Mouse (Mus musculus): ENCODE data around the gene Brd3.

The Brd3 gene

DNA sequence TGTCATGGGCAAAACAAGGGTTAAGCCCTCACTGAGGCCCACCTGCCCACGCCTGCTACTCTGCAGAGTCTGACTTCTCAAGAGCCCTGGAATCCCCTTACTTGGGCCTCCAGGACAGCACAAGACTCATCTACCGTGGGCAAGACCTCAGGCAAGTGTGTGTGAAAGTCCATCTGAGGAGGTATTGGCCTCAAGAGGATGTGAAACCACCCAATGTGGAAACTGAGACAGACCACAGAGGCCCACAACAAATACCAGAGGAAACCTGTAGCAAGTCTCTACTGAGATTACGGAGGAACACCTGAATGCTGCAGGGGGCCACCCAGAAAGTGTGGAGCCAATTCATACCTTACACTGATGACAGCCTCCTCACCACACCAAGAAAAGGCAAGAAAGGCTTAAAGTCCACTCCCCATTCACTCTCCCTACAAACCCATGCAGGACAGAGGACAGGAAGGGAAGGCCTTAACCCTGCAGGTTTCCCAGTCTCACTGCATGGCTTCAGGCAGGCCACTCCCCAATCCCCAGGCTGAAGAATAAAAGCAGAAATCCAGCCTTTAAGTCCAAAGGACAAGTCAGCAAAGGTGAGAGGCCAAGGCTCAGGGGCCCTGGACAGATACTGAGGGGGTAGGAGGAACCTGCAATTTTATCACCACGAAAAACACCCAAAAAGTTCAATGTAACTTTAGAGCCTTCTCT lies 38.0 kb downstream of the Brd3 start:
- no peak for DNase-seq

GRCm38 (mm10) chr2:27462901-27463300 lies 44.6 kb downstream of the Brd3 start:
- no peak for DNase-seq

DNA sequence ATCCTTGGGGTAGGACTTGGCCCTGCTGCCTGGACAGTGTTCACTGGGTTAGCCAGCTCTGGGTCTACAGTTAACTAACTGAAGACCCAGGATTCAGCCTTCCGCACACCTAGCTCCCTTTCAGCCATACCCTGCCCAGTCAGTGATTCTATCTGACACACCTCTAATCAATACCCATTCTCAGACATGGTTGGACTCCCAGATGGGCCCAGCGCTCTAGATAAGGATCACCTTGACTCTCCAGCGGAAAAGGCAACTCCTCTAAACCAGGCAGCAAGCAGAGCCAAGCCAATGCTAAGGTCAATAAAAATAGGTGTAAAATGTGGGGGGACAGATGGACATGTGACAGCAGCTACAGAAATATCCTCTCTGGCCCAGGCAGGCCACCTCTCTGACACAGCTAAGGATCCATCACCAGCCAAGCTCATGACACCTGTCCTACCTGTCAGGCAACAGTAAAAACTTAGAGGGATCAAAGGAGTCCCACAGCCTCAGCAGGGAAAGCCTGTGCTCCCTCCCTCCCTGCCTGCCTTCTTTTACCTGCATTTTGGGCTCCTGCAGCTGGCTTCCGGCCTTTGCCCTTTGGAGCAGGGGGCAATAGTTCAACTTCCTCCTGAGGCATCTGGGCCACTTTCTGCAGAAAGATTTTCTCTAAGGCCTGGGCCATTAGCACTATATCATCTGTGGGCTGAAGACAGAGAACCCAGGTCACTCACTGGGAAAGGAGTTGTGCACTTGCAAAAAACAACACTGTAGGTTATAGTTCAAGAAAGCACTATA lies 45.4 kb downstream of the Brd3 start:
- no peak for DNase-seq

DNA sequence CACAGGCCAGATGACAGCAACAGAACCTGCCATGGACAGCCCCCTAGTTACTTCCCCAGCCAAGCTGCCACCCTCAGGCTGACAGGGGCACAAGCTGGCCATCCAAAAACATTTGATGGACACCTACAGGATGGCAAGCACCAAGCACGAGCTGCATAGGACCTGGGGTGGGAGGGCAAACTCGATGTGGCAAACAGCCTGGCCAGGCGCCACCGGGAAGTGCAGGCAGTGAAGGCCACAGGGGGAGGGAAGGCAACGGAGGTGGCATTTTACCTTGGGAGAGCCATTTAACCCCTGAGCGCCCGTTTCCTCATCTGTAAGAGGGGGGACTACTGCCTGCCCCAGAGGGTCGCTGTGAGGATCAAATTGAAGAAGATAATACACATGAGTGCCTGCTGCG lies 46.8 kb downstream of the Brd3 start:
- no peak for DNase-seq

DNA sequence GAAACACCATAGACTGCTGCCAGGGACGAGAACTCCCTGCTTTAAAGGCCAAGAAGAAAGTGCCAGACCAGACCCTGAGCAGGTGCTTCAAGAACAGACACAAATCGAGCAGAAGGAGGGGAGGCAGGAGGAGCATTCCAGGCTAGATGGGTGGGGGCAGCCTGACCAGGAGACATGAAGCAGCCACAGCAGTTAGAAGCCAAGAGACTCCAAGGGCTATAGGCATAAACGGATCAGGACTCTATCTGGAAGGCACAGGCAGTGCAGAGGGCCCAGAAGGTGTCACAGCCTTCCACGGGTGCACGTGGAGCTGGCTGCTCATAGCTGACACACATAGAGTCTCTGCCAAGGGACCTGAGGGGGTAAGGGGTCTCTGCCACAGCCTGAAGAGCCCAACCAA lies 47.3 kb downstream of the Brd3 start:
- DNase-seq, result no peak

DNA sequence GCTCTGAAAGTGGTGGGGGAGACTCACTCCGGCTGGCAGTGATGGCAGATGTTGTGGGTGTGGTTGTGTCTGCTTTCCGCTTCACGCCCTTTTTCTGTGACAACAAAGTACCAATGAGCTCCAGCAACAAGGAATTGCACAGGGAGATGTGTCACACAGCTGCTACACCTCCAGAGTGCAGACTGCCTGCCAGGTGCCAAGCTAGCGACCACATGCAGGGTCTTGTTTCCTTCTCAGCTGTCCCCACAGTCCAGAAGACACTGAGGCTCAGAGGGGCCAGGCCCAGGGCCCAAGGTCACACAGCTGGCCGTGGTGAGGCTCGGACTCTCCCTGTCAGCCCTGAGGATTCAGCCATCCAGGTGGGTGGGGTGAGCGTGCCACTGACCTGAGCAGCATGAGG lies 47.7 kb downstream of the Brd3 start:
- no peak for DNase-seq

DNA sequence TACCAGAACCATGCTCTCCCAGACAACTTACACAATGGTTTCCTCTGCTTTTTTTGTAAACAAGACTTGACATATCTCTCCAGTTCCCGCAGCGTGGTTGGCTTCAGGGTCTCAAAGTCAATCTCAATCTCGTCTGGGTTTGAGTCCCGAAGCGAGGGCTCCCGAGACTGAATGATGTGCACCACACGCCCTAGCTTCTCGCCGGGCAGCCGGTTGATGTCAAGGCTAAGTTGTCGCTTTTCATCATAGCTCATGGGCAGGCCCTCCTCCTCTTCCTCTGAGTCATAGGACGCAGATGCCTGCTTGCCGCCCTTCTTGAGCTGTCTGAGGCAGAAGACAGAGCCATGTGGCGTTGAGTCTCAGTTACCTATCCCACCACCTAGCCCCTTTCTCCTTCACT lies 57.2 kb downstream of the Brd3 start:
- DNase-seq, result no peak

GRCm38 (mm10) chr2:27447782-27448181 lies 59.7 kb downstream of the Brd3 start:
- peak; percentile 38 for DNase-seq

- DNase-seq, result no peak
These were observed 60.6 kb downstream of the Brd3 start for GRCm38 (mm10) chr2:27446812-27447211.

- DNase-seq, result no peak
These were observed 61.6 kb downstream of the Brd3 start for GRCm38 (mm10) chr2:27445910-27446309.

DNA sequence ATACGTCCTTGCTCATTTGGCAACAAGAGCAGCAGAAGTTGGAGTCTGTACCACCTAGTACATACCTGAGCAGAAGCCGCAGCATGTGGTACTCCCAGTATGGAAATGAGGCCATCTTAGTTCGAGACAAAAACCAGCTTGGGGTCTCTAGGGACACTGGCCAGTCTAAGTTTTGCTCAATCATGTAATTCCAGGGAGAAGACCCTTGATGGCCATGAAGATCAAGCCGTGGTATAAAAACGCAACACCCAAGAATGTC lies 64.1 kb downstream of the Brd3 start:
- no peak for DNase-seq

DNA sequence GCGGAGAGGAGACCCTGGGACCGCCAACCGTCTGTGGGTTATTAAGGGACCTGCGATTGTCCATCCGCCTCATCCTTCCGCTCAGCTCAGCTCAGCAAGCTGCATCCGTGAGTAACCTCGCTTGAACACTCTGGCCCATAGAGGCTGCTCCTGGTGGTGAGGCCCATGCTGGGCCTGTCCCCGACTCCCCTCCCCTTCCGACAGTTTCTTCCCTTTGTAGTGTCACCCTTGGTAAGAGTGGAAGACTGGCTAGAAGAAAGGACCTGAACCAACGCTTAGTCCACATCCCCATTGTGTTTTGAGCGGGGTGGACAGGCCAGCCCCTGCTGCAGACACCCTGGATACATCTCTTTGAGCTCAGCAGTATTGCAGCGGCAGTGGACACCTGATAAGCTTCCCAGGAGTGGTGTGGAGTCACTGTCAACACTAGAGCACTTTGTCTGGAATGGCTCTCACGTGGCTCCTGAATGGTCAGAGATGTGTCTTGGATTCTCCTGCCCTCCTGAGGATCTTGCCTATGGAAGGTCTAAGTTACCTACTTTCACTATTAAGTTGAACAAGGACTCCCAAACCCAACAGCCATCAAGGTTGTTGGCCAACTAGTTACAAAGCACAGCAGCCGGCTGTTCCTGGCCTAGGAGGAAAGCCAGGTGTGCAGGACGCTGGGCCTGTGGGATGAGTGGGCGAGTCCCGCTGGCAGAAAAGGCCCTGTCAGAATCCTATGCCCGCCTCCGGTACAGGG lies 64.6 kb downstream of the Brd3 start:
- DNase-seq, result no peak

DNA sequence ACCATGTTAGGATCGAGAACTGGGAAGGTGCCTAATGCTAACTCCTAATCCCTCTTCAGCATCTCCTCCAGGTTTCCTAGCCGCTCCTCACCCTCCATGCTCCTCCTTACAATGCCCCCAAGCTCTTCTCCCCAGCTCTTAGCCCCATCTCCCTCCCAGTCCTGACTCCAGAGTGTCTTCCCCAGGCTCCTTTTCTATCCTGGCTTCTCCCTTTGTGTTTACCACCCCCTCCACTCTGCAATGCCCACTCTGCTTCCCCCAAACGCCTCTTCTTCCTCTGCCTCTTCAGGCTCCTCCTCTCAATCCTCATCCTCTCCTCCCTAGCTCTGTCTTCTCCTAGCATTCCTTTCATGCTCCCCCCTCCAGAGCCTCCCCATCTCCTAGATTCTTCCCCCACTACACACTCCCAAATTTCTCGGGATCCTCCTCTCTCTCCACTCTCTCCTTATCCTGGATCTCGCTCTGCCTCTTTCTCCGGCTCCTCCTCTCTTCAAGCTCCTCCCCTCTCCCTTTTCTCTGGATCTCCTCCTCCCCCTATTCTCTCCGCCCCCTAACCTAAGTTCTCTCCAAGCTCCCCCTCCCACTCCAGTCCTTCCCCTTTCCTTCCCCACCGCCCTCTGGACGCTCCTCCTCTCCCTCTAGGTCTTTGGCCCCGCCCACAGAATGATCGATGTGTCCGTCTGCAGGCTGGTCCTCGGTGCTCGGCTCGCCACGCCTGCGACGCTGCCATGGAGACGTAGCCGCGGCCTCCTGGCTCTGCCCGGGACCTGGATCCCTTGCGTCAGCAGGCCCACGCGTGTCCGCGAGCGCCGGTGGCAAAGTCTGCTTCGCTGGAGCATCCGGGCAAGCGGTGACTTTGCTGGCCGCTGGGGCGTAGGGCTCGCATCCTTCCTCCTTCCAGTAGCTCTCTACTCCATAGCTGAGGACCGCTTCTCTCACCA lies 65.4 kb downstream of the Brd3 start, which contains the start of gene Brd3os:
Gene Brd3os, plus strand, starts transcription at position 558 of the 941 bp plus-strand sequence.
- DNase-seq, result peak; percentile 73

DNA sequence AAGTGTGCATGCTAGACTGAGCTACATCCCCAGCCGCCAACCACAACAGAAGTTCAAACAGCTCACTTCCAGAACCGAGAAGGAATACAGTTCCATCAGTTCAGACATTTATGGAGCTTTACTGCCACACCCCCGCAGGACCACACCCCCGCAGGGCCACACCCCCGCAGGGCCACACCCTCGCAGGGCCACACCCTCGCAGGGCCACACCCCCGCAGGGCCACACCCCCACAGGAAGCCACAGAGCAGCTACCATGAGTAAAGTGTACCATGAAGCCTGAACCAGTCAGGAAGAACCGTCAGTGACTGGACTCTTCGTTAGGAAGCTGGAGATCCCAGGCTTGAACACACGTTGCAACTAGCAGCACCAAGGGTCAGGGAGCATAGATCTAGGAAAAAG lies 69.2 kb downstream of the Brd3 start:
- DNase-seq, result peak; percentile 70

DNA sequence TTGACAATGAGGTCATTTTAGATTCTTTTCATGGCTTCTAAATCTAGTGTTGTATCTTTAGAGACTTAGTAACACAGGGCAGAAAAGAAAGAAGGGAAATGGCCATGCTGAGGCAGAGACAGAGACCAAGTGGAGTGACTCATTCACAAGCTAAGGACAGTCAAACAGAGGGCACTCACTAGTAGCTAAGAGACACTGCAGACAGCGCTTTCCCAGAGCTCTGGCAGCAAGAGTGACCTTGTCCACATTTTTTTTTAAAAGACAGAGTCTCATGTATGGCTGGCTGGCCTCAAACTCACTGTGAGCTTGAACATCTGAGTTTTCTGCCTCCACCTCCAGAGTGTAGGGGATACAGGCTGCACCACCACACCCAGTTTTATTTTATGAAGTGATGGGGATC lies 69.6 kb downstream of the Brd3 start:
- DNase-seq, result no peak

GRCm38 (mm10) chr2:27432599-27432998 lies 74.9 kb downstream of the Brd3 start:
- DNase-seq, result peak; percentile 67

- DNase-seq, result no peak
These were observed 76.8 kb downstream of the Brd3 start for GRCm38 (mm10) chr2:27430621-27431020.

GRCm38 (mm10) chr2:27428071-27428470 lies 79.4 kb downstream of the Brd3 start:
- DNase-seq, result peak; percentile 89

DNA sequence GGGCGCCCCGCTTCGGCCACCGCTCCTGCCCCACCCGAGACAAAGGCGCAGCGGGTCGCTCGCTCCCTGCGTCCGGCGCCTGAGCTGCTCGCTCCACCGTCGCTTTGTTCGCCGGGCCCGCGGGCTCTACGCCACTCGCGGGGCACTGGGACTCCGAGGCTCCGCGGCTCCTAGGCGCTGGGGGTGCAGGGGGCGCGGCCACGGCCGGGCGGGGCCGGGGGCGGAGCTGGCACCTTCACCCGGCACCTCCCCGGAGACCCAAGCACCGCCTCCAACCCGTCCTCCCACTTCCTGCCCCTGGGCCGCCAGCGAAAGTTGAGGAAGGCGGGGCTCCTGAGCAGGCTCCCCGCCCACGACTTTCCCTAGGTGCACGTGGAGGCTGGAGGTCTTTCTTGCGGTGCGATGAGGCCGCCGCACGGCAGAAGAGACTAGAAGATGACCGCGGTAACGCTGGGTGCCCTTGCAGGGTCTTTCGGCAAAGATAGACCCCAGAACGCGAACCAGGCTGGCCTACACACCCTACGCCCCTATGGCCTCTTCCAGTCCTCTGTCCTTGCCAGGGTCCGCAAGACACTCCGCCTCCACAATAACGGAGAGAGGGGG lies 80.5 kb downstream of the Brd3 start, which contains the start of gene Vav2:
Gene Vav2, minus strand, starts transcription at position 179 of the 603 bp plus-strand sequence.
- peak; percentile 98 for DNase-seq

- no peak for DNase-seq
These were observed 81.0 kb downstream of the Brd3 start for GRCm38 (mm10) chr2:27426406-27426854.

- peak; percentile 68 for DNase-seq
These were observed 81.6 kb downstream of the Brd3 start for GRCm38 (mm10) chr2:27425751-27426405.

DNA sequence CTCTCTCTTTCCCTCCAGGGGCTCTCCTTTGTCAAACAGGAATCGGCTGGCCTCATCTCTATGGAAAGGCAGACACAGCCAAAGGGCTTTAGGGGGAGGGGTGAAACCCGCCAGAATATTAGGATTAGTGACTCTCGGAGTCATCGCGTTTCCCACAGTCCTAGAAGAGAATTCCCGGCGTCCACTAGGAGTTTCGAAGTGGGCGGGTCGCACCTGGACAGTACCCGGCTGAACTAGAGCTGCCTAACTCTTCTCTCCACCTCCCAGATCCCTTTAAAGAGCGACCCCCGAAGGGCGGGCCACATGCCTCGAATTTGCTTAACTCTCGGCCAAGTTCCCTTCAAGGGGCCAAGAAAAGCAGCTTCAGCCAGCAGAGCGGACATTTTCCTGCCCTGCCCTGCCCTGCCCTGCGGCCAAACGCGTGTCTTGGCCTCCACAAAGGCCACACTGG lies 82.3 kb downstream of the Brd3 start:
- no peak for DNase-seq
